Mouse (Mus musculus): ENCODE measurements around the gene Atf6b. TPM values are rescaled to one million over a fixed set of nuclear protein-coding genes. Genes with fewer than 3 reads are reported as not detected.
A peak's percentile ranks its signal among the peaks of the same experiment; 100 is the strongest.

The Atf6b gene
- polyA plus RNA-seq, 1 experiment from 2014 or later: 84.6 TPM

- WGBS: 63% methylated on average over 28 of the region's 28 CpGs
- H3K27me3 ChIP-seq: peaks cover 3% of the 10 kb centered on the region; the same call in 1 of the 2 replicates
- no peaks in the 10 kb centered on the region for H3K9me3 ChIP-seq
- H3K36me3 ChIP-seq: no peaks in the 10 kb centered on the region
- peak; percentile 71 for ATAC-seq (ENCODE audit: borderline replicate concordance, extremely low read depth, low FRiP score, low TSS enrichment)
- no peak overlapping the region for H3K9ac ChIP-seq
- peaks cover 50% of the 10 kb centered on the region for H3K4me1 ChIP-seq
- peak overlapping the region; percentile 62 for H3K27ac ChIP-seq
- H3K4me3 ChIP-seq: no peak overlapping the region
- H3K4me2 ChIP-seq: no peak overlapping the region
These were observed 38.5 kb downstream of the Atf6b start for GRCm38 (mm10) chr17:34685120-34686110.

DNA sequence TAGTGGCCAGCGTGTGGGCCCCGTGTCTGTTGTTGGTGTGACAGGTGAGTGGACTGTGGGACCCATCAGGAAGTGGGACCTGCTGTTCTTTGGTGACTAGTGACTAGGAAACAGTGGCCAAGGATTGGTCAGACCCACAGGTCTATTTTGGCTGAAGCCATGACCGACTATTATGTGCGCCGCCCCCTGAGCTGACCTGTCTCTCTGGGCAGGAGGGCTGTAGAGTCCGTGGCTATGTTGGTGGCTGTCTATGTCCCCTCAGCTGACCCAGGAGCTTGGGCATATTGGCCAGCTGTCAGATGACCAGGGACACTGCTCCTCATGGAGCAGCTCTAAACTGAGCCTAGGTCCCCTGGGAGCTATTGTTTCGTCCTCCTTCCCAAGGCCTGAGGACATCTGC, 41.9 kb downstream of the Atf6b start:
- 89% methylated on average over 7 of the region's 7 CpGs for WGBS
- H3K36me3 ChIP-seq: no peaks in the 10 kb centered on the region
- no peaks in the 10 kb centered on the region for H3K9me3 ChIP-seq
- no peaks in the 10 kb centered on the region for H3K27me3 ChIP-seq
- H3K27ac ChIP-seq: no peak overlapping the region
- H3K9ac ChIP-seq: no peak overlapping the region
- ATAC-seq (ENCODE audit: borderline replicate concordance, extremely low read depth, low FRiP score, low TSS enrichment): no peak
- no peak overlapping the region for H3K4me2 ChIP-seq
- H3K4me1 ChIP-seq: peaks cover 45% of the 10 kb centered on the region
- H3K4me3 ChIP-seq: no peak overlapping the region

- Histone ChIP-seq H3K27me3 (no peaks in the 10 kb centered on the region), H3K4me3 (no peak overlapping the region), H3K36me3 (no peaks in the 10 kb centered on the region), H3K9ac (no peak overlapping the region), H3K4me2 (no peak overlapping the region), H3K4me1 (peaks cover 30% of the 10 kb centered on the region), H3K27ac (no peak overlapping the region), H3K9me3 (no peaks in the 10 kb centered on the region)
- ATAC-seq (ENCODE audit: borderline replicate concordance, extremely low read depth, low FRiP score, low TSS enrichment): no peak
- 27% methylated on average over 4 of the region's 4 CpGs for WGBS
These were observed 43.5 kb downstream of the Atf6b start for GRCm38 (mm10) chr17:34690458-34690857.

DNA sequence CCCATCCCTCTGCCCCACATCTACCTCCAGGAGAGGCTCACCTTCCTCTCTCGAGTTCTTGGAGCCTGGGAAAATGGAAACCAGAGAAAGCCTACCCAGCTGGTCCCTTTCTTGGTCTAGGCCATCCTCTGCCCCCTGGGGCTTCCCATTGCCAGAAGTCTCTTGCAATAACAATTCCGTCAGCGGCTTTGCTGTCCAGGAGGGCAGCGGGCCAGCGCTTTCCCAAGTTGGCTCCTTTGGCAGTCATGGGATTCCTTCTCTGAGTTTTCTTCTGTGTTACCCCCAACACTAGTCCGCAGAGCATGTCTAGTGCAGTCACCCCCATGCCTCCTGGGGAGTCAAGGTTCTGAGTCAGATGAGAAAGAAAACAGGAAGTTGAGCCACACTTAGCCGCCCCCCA, 46.0 kb downstream of the Atf6b start:
- Histone ChIP-seq H3K4me1 (peaks cover 22% of the 10 kb centered on the region; the same call in 1 of the 2 replicates), H3K27me3 (no peaks in the 10 kb centered on the region), H3K9ac (no peak overlapping the region), H3K4me3 (no peak overlapping the region), H3K9me3 (no peaks in the 10 kb centered on the region), H3K36me3 (no peaks in the 10 kb centered on the region), H3K27ac (0 out of 2 replicates have a peak overlapping the region, but pooled peaks have one; percentile 22), H3K4me2 (no peak overlapping the region)
- ATAC-seq (ENCODE audit: borderline replicate concordance, extremely low read depth, low FRiP score, low TSS enrichment): no peak
- 59% methylated on average over 7 of the region's 7 CpGs for WGBS

DNA sequence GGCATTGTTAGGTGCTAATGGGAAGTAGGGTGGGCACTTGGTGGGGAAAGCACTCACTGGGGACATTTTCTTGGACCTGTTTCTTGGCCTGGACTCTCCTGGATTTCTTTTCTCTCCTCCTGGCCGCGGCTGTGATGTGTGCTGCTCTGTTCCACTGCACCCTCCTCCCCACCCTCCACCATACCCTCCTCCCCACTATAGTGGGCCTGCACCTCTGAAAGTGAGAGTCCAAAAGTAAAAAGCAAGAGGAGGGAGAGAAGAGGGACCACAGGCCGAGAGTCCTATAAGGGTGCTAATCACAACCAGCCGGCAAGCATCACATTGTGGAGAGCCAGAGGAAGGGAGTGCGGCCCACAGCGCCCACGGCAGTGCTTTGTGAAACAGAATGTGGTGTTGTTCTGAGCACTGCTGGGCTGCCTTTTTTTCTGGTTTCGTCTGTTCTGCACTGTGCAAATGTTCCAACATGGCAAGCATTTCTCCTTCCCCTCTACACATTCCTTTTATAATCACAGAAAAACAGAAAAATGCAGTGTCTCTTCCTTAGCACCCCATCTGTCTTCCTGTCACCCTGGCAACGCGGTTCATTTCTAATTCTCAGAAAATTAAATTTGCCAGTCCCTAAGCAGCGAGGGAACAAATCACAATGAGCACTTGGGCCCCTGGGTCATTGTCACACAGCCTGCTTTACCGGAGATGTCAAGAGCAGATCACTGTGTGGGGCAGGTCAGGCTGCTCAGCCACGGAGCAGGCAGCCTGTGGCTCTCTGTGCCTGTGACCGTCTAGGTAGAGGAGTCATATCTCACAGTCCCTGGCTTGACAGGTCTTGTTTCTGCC, 52.8 kb downstream of the Atf6b start:
- no peaks in the 10 kb centered on the region for H3K27me3 ChIP-seq
- WGBS: 30% methylated on average over 14 of the region's 14 CpGs
- H3K36me3 ChIP-seq: no peaks in the 10 kb centered on the region
- no peaks in the 10 kb centered on the region for H3K9me3 ChIP-seq
- no peak overlapping the region for H3K4me2 ChIP-seq
- no peaks in the 10 kb centered on the region for H3K4me1 ChIP-seq
- no peak overlapping the region for H3K27ac ChIP-seq
- no peak overlapping the region for H3K4me3 ChIP-seq
- ATAC-seq (ENCODE audit: borderline replicate concordance, extremely low read depth, low FRiP score, low TSS enrichment): no peak; the same call in 1 of the 2 replicates
- H3K9ac ChIP-seq: no peak overlapping the region

- no peak overlapping the region for H3K9ac ChIP-seq
- 37% methylated on average over 2 of the region's 2 CpGs for WGBS
- no peak for ATAC-seq (ENCODE audit: borderline replicate concordance, extremely low read depth, low FRiP score, low TSS enrichment)
These were observed 53.7 kb downstream of the Atf6b start for GRCm38 (mm10) chr17:34700671-34701071.

More at GRCm38 (mm10) chr17:34700671-34701071, 53.7 kb downstream of the Atf6b start:
- H3K27me3 ChIP-seq: no peaks in the 10 kb centered on the region
- H3K27ac ChIP-seq: no peak overlapping the region
- H3K4me2 ChIP-seq: no peak overlapping the region
- no peaks in the 10 kb centered on the region for H3K36me3 ChIP-seq
- H3K4me1 ChIP-seq: no peaks in the 10 kb centered on the region
- H3K9me3 ChIP-seq: no peaks in the 10 kb centered on the region
- H3K4me3 ChIP-seq: no peak overlapping the region

Other genes with a start within 250 kb of the Atf6b start
- 0.37 and 0.89 TPM in 2 replicates for gene BC051142, start 248.3 kb upstream of the Atf6b start, polyA plus RNA-seq (2015; fragmentation: Nextera tagmentation; extraction: Ambion mirVana)
- not detected in 2 replicates for gene Btnl4, start 169.8 kb upstream of the Atf6b start, polyA plus RNA-seq (2015; fragmentation: Nextera tagmentation; extraction: Ambion mirVana)
- gene Btnl6, start 129.8 kb upstream of the Atf6b start, polyA plus RNA-seq (2015; fragmentation: Nextera tagmentation; extraction: Ambion mirVana): not detected in 2 replicates
- 11.2 and 12.0 TPM in 2 replicates for gene Notch4, start 82.9 kb upstream of the Atf6b start, polyA plus RNA-seq (2015; fragmentation: Nextera tagmentation; extraction: Ambion mirVana)
- gene Gpsm3, start 57.3 kb upstream of the Atf6b start, polyA plus RNA-seq (2015; fragmentation: Nextera tagmentation; extraction: Ambion mirVana): 11.5 and 17.9 TPM in 2 replicates
- gene Pbx2, start 55.9 kb upstream of the Atf6b start, polyA plus RNA-seq (2015; fragmentation: Nextera tagmentation; extraction: Ambion mirVana): 8.8 and 9.8 TPM in 2 replicates
- 197 and 248 TPM in 2 replicates for gene Ager, start 49.3 kb upstream of the Atf6b start, polyA plus RNA-seq (2015; fragmentation: Nextera tagmentation; extraction: Ambion mirVana)
- gene Rnf5, start 43.5 kb upstream of the Atf6b start, polyA plus RNA-seq (2015; fragmentation: Nextera tagmentation; extraction: Ambion mirVana): 122 and 124 TPM in 2 replicates
- 51.8 and 51.9 TPM in 2 replicates for gene Agpat1, start 42.9 kb upstream of the Atf6b start, polyA plus RNA-seq (2015; fragmentation: Nextera tagmentation; extraction: Ambion mirVana)
- 2.2 and 2.8 TPM in 2 replicates for gene Egfl8, start 31.2 kb upstream of the Atf6b start, polyA plus RNA-seq (2015; fragmentation: Nextera tagmentation; extraction: Ambion mirVana)
- 21.0 and 22.4 TPM in 2 replicates for gene Ppt2, start 18.6 kb upstream of the Atf6b start, polyA plus RNA-seq (2015; fragmentation: Nextera tagmentation; extraction: Ambion mirVana)
- gene Prrt1, start 17.6 kb upstream of the Atf6b start, polyA plus RNA-seq (2015; fragmentation: Nextera tagmentation; extraction: Ambion mirVana): 0.16 and 0.46 TPM in 2 replicates
- gene Fkbpl, start 2.4 kb upstream of the Atf6b start, polyA plus RNA-seq (2015; fragmentation: Nextera tagmentation; extraction: Ambion mirVana): 12.9 and 14.0 TPM in 2 replicates
- 0.59 and 0.77 TPM in 2 replicates for gene Tnxb, start 23.4 kb downstream of the Atf6b start, polyA plus RNA-seq (2015; fragmentation: Nextera tagmentation; extraction: Ambion mirVana)
- gene C4b, start 96.7 kb downstream of the Atf6b start, polyA plus RNA-seq (2015; fragmentation: Nextera tagmentation; extraction: Ambion mirVana): 0.11 and 0.42 TPM in 2 replicates
- not detected in 2 replicates for gene Cyp21a1, start 157.4 kb downstream of the Atf6b start, polyA plus RNA-seq (2015; fragmentation: Nextera tagmentation; extraction: Ambion mirVana)
- 32.7 and 33.7 TPM in 2 replicates for gene Stk19, start 189.8 kb downstream of the Atf6b start, polyA plus RNA-seq (2015; fragmentation: Nextera tagmentation; extraction: Ambion mirVana)
- 63.0 and 63.3 TPM in 2 replicates for gene Dxo, start 189.9 kb downstream of the Atf6b start, polyA plus RNA-seq (2015; fragmentation: Nextera tagmentation; extraction: Ambion mirVana)
- gene Skiv2l, start 203.1 kb downstream of the Atf6b start, polyA plus RNA-seq (2015; fragmentation: Nextera tagmentation; extraction: Ambion mirVana): 50.8 and 54.0 TPM in 2 replicates
- gene Nelfe, start 203.2 kb downstream of the Atf6b start, polyA plus RNA-seq (2015; fragmentation: Nextera tagmentation; extraction: Ambion mirVana): 92.6 and 95.7 TPM in 2 replicates
- gene Cfb, start 215.4 kb downstream of the Atf6b start, polyA plus RNA-seq (2015; fragmentation: Nextera tagmentation; extraction: Ambion mirVana): 2.8 and 3.1 TPM in 2 replicates
- gene Zbtb12, start 232.3 kb downstream of the Atf6b start, polyA plus RNA-seq (2015; fragmentation: Nextera tagmentation; extraction: Ambion mirVana): 2.6 and 2.7 TPM in 2 replicates
- gene Gm20547, start 234.9 kb downstream of the Atf6b start, polyA plus RNA-seq (2015; fragmentation: Nextera tagmentation; extraction: Ambion mirVana): not detected in 2 replicates